Mouse (Mus musculus) forebrain, postnatal 0 days (tissue): ENCODE measurements around the gene Arsj. TPM values are rescaled to one million over a fixed set of nuclear protein-coding genes. Genes with fewer than 3 reads are reported as not detected.
A peak's percentile ranks its signal among the peaks of the same experiment; 100 is the strongest.

Experiments used
- ATAC-seq: fragments of 200-750 bp; cut with Nextera tagmentation; 2 replicates; pipeline ENCODE4 v1.8.0; 2017; ENCODE audit warnings: mild to moderate bottlenecking, moderate library complexity
- DNase-seq: peaks from one replicate; pipeline ENCODE4 v3.0.0-alpha.2; 2015
- H3K27ac ChIP-seq: fragments of 300-500 bp; sonication (generic); 2 replicates; pipeline ENCODE4 v1.5.1; 2014; ENCODE audit warnings: low read depth, mild to moderate bottlenecking, antibody characterized with exemption, low read length, moderate library complexity, mixed read lengths
- H3K27me3 ChIP-seq: fragments of 300-500 bp; sonication (generic); 2 replicates; pipeline ENCODE4 v1.6.1; 2014; ENCODE audit warnings: mild to moderate bottlenecking, low read length, mixed read lengths; ENCODE audit not compliant: insufficient read depth
- H3K36me3 ChIP-seq: fragments of 300-500 bp; sonication (generic); 2 replicates; pipeline ENCODE4 v1.6.1; 2014; ENCODE audit warnings: mild to moderate bottlenecking, moderate library complexity; ENCODE audit not compliant: insufficient read depth
- H3K4me1 ChIP-seq: fragments of 300-500 bp; sonication (generic); 2 replicates; pipeline ENCODE4 v1.6.1; 2014; ENCODE audit warnings: antibody characterized with exemption; ENCODE audit not compliant: insufficient read depth
- H3K4me2 ChIP-seq: fragments of 300-500 bp; sonication (generic); 2 replicates; pipeline ENCODE4 v1.6.1; 2014; ENCODE audit warnings: low read depth, mild to moderate bottlenecking, moderate library complexity
- H3K4me3 ChIP-seq: fragments of 300-500 bp; sonication (generic); 2 replicates; pipeline ENCODE4 v1.5.1; 2014; ENCODE audit warnings: low read depth, low read length, mixed read lengths
- H3K9ac ChIP-seq: fragments of 300-500 bp; sonication (generic); 2 replicates; pipeline ENCODE4 v1.6.1; 2014; ENCODE audit warnings: mild to moderate bottlenecking
- H3K9me3 ChIP-seq: fragments of 300-500 bp; sonication (generic); 2 replicates; pipeline ENCODE4 v1.6.1; 2016; ENCODE audit warnings: low read length
- CTCF ChIP-seq: sonication (generic); IDR thresholded peaks from 2 replicates; pipeline ENCODE4 v1.5.1; 2016; ENCODE audit warnings: antibody characterized with exemption, control low read depth, low read depth
- WGBS: fragments of 180-500 bp; shearing (Covaris S2); extraction: QIAGEN DNeasy Blood & Tissue Kit; methylation state at CpG from one replicate; pipeline ENCODE4 v1.1.7; 2014; 5-methylcytosine and 5-hydroxymethylcytosine counted together
- polyA plus RNA-seq: library from polyadenylated mRNA; unstranded; fragments of >200 nt; fragmentation: Nextera tagmentation; extraction: Ambion mirVana; gene quantifications from 2 replicates; pipeline ENCODE4 v1.2.1, GENCODE M21; 2015
- total RNA-seq: library from RNA; depleted of rRNA; stranded (reverse); fragments of >200 nt; gene quantifications from 2 replicates; pipeline ENCODE4 v1.2.3, GENCODE M21; 2014; rRNA removed

Gene Arsj
- 0.69 and 1.0 TPM in 2 replicates for total RNA-seq
- 0.24 and 0.54 TPM in 2 replicates for polyA plus RNA-seq

GRCm38 (mm10) chr3:126363568-126364505 is at the start of gene Arsj:
Gene Arsj, plus strand, starts transcription at chr3:126363684.
- 14% methylated on average over 41 of the region's 41 CpGs for WGBS
- DNase-seq = peak; percentile 44
- no peaks in the 10 kb centered on the region for H3K9me3 ChIP-seq
- no peak for TF ChIP-seq CTCF
- peak; percentile 89 for ATAC-seq
- H3K4me1 ChIP-seq = peaks cover 5% of the 10 kb centered on the region
- H3K4me2 ChIP-seq = peak within 1 kb of the TSS; percentile 80
- H3K9ac ChIP-seq = peak within 1 kb of the TSS; percentile 39
- no peak within 1 kb of the TSS for H3K27ac ChIP-seq
- no peaks in the 10 kb centered on the region for H3K27me3 ChIP-seq
- H3K4me3 ChIP-seq = peak within 1 kb of the TSS; percentile 39
- H3K36me3 ChIP-seq = no peaks in the 10 kb centered on the region

GRCm38 (mm10) chr3:126324872-126325498 is 38.5 kb upstream of the Arsj start:
- Histone ChIP-seq H3K4me3 (no peak overlapping the region), H3K9ac (no peak overlapping the region), H3K27me3 (no peaks in the 10 kb centered on the region), H3K27ac (no peak overlapping the region), H3K4me2 (no peak overlapping the region), H3K9me3 (no peaks in the 10 kb centered on the region), H3K36me3 (no peaks in the 10 kb centered on the region), H3K4me1 (no peaks in the 10 kb centered on the region)
- 27% methylated on average over 4 of the region's 4 CpGs for WGBS
- TF ChIP-seq CTCF = no peak
- DNase-seq (peak; percentile 11), ATAC-seq (peak; percentile 58; the same call in 1 of the 2 replicates)

- Histone ChIP-seq H3K9me3 (no peaks in the 10 kb centered on the region), H3K9ac (no peak overlapping the region), H3K27me3 (no peaks in the 10 kb centered on the region), H3K36me3 (no peaks in the 10 kb centered on the region), H3K4me2 (no peak overlapping the region), H3K4me1 (no peaks in the 10 kb centered on the region), H3K4me3 (no peak overlapping the region), H3K27ac (no peak overlapping the region)
- 30% methylated on average over 4 of the region's 4 CpGs for WGBS
- DNase-seq = peak; percentile 30
- no peak for TF ChIP-seq CTCF
- ATAC-seq = peak; percentile 18; the same call in 1 of the 2 replicates
Measured at GRCm38 (mm10) chr3:126325891-126326627, 37.4 kb upstream of the Arsj start.

- ATAC-seq = no peak
- Histone ChIP-seq H3K4me2 (no peak overlapping the region), H3K9me3 (no peaks in the 10 kb centered on the region), H3K27ac (no peak overlapping the region), H3K4me3 (no peak overlapping the region), H3K9ac (no peak overlapping the region), H3K27me3 (no peaks in the 10 kb centered on the region), H3K4me1 (no peaks in the 10 kb centered on the region), H3K36me3 (no peaks in the 10 kb centered on the region)
- DNase-seq = no peak
- WGBS = 87% methylated on average over 2 of the region's 2 CpGs
- TF ChIP-seq CTCF = no peak
Measured at GRCm38 (mm10) chr3:126326628-126327325, 36.7 kb upstream of the Arsj start.

GRCm38 (mm10) chr3:126335329-126335728 is 28.2 kb upstream of the Arsj start:
- H3K4me1 ChIP-seq = no peaks in the 10 kb centered on the region
- H3K27me3 ChIP-seq = no peaks in the 10 kb centered on the region
- no peaks in the 10 kb centered on the region for H3K9me3 ChIP-seq
- H3K4me3 ChIP-seq = no peak overlapping the region
- H3K4me2 ChIP-seq = no peak overlapping the region
- no peak overlapping the region for H3K9ac ChIP-seq
- ATAC-seq (no peak), DNase-seq (no peak)
- TF ChIP-seq CTCF = no peak
- H3K27ac ChIP-seq = no peak overlapping the region
- 49% methylated on average over 4 of the region's 4 CpGs for WGBS
- no peaks in the 10 kb centered on the region for H3K36me3 ChIP-seq

GRCm38 (mm10) chr3:126344745-126345144 is 18.7 kb upstream of the Arsj start:
- WGBS = 85% methylated on average over 1 of the region's 1 CpGs
- ATAC-seq = no peak
- H3K9me3 ChIP-seq = no peaks in the 10 kb centered on the region
- H3K4me1 ChIP-seq = no peaks in the 10 kb centered on the region
- DNase-seq = no peak
- no peak overlapping the region for H3K9ac ChIP-seq
- H3K27me3 ChIP-seq = no peaks in the 10 kb centered on the region
- H3K36me3 ChIP-seq = no peaks in the 10 kb centered on the region
- no peak overlapping the region for H3K27ac ChIP-seq
- TF ChIP-seq CTCF = no peak
- no peak overlapping the region for H3K4me3 ChIP-seq
- H3K4me2 ChIP-seq = no peak overlapping the region
